Mouse (Mus musculus) forebrain, embryonic 12.5 days (tissue): ENCODE data around the gene Alyref. TPM values are rescaled to one million over a fixed set of nuclear protein-coding genes. Genes with fewer than 3 reads are reported as not detected.

ENCODE experiments used
- ATAC-seq: fragments of 200-750 bp; cut with Nextera tagmentation; 2 replicates; pipeline ENCODE4 v1.8.0; 2017; ENCODE audit warnings: moderate TSS enrichment; ENCODE audit not compliant: low FRiP score
- H3K27ac ChIP-seq: fragments of 300-500 bp; sonication (generic); 2 replicates; pipeline ENCODE4 v1.5.1; 2016; ENCODE audit warnings: mild to moderate bottlenecking
- H3K27me3 ChIP-seq: fragments of 300-500 bp; sonication (generic); 2 replicates; pipeline ENCODE4 v1.6.1; 2016; ENCODE audit warnings: mild to moderate bottlenecking
- H3K36me3 ChIP-seq: fragments of 300-500 bp; sonication (generic); replicated peaks from 2 replicates; pipeline ENCODE4 v1.6.1; 2016; ENCODE audit warnings: mild to moderate bottlenecking
- H3K4me1 ChIP-seq: fragments of 300-500 bp; sonication (generic); 2 replicates; pipeline ENCODE4 v1.6.1; 2016
- H3K4me2 ChIP-seq: fragments of 300-500 bp; sonication (generic); 2 replicates; pipeline ENCODE4 v1.6.1; 2016; ENCODE audit warnings: mild to moderate bottlenecking, moderate library complexity
- H3K4me3 ChIP-seq: fragments of 300-500 bp; sonication (generic); replicated peaks from 2 replicates; pipeline ENCODE4 v1.5.1; 2016; ENCODE audit warnings: mild to moderate bottlenecking
- H3K9ac ChIP-seq: fragments of 300-500 bp; sonication (generic); 2 replicates; pipeline ENCODE4 v1.6.1; 2016; ENCODE audit warnings: mild to moderate bottlenecking
- H3K9me3 ChIP-seq: fragments of 300-500 bp; sonication (generic); 2 replicates; pipeline ENCODE4 v1.6.1; 2016
- WGBS: fragments of 180-500 bp; shearing (Covaris S2); methylation state at CpG from one replicate; pipeline ENCODE4 v1.1.7; 2016; 5-methylcytosine and 5-hydroxymethylcytosine counted together
- polyA plus RNA-seq: library from polyadenylated mRNA; unstranded; fragments of >200 nt; fragmentation: Nextera tagmentation; extraction: Ambion mirVana; gene quantifications from 2 replicates; pipeline ENCODE4 v1.2.1, GENCODE M21; 2016

Gene Alyref
- polyA plus RNA-seq, 1 experiment from 2014 or later = 561 TPM

GRCm38 (mm10) chr11:120622805-120623204 lies 24.6 kb upstream of the Alyref start:
- 92% methylated on average over 6 of the region's 6 CpGs for WGBS
- 0 out of 2 replicates have a peak, but pooled peaks cover 2% of the 10 kb centered on the region for H3K9me3 ChIP-seq
- no peak for ATAC-seq
- H3K36me3 ChIP-seq = peaks cover 67% of the 10 kb centered on the region
- no peak overlapping the region for H3K4me2 ChIP-seq
- H3K27me3 ChIP-seq = no peaks in the 10 kb centered on the region
- H3K27ac ChIP-seq = no peak overlapping the region
- H3K9ac ChIP-seq = no peak overlapping the region
- peaks cover 24% of the 10 kb centered on the region for H3K4me1 ChIP-seq
- H3K4me3 ChIP-seq = no peak overlapping the region

- Histone ChIP-seq H3K36me3 (peaks cover 57% of the 10 kb centered on the region), H3K4me1 (peaks cover 30% of the 10 kb centered on the region), H3K27me3 (no peaks in the 10 kb centered on the region), H3K27ac (no peak overlapping the region), H3K4me3 (no peak overlapping the region), H3K4me2 (no peak overlapping the region), H3K9ac (no peak overlapping the region), H3K9me3 (0 out of 2 replicates have a peak, but pooled peaks cover 2% of the 10 kb centered on the region)
- no peak for ATAC-seq
- 93% methylated on average over 14 of the region's 14 CpGs for WGBS
Measured at GRCm38 (mm10) chr11:120620195-120620594, 22.0 kb upstream of the Alyref start.

GRCm38 (mm10) chr11:120618619-120619535 lies 20.7 kb upstream of the Alyref start:
- no peak overlapping the region for H3K4me3 ChIP-seq
- 94% methylated on average over 25 of the region's 25 CpGs for WGBS
- H3K27me3 ChIP-seq = no peaks in the 10 kb centered on the region
- no peak overlapping the region for H3K9ac ChIP-seq
- peak overlapping the region; percentile 75; the same call in 1 of the 2 replicates for H3K27ac ChIP-seq
- H3K9me3 ChIP-seq = 0 out of 2 replicates have a peak, but pooled peaks cover 2% of the 10 kb centered on the region
- ATAC-seq = peak; percentile 31
- no peak overlapping the region for H3K4me2 ChIP-seq
- H3K36me3 ChIP-seq = peaks cover 67% of the 10 kb centered on the region
- H3K4me1 ChIP-seq = peaks cover 23% of the 10 kb centered on the region

GRCm38 (mm10) chr11:120617519-120618112 lies 19.5 kb upstream of the Alyref start, which contains the start of gene Pcyt2:
Pcyt2 (minus strand) TSS chr11:120617936.
- ATAC-seq = peak; percentile 96
- Histone ChIP-seq H3K9ac (peak within 1 kb of the TSS; percentile 73), H3K4me1 (peaks cover 18% of the 10 kb centered on the region), H3K27me3 (no peaks in the 10 kb centered on the region), H3K36me3 (peaks cover 72% of the 10 kb centered on the region), H3K27ac (peak within 1 kb of the TSS; percentile 75), H3K9me3 (0 out of 2 replicates have a peak, but pooled peaks cover 2% of the 10 kb centered on the region), H3K4me3 (peak within 1 kb of the TSS; percentile 77), H3K4me2 (peak within 1 kb of the TSS; percentile 85)
- under 1% methylated on average over 55 of the region's 56 CpGs for WGBS

- peak overlapping the region; percentile 73 for H3K9ac ChIP-seq
- H3K4me2 ChIP-seq = peak overlapping the region; percentile 85
- peak overlapping the region; percentile 75; the same call in 1 of the 2 replicates for H3K27ac ChIP-seq
- H3K4me3 ChIP-seq = peak overlapping the region; percentile 77
- H3K36me3 ChIP-seq = peaks cover 72% of the 10 kb centered on the region
- H3K27me3 ChIP-seq = no peaks in the 10 kb centered on the region
- 0 out of 2 replicates have a peak, but pooled peaks cover 2% of the 10 kb centered on the region for H3K9me3 ChIP-seq
- peaks cover 18% of the 10 kb centered on the region for H3K4me1 ChIP-seq
- no peak for ATAC-seq
- 60% methylated on average over 4 of the region's 4 CpGs for WGBS
Measured at GRCm38 (mm10) chr11:120616617-120617294, 18.6 kb upstream of the Alyref start.

GRCm38 (mm10) chr11:120615606-120616203 lies 17.5 kb upstream of the Alyref start:
- no peak for ATAC-seq
- 0 out of 2 replicates have a peak, but pooled peaks cover 2% of the 10 kb centered on the region for H3K9me3 ChIP-seq
- no peak overlapping the region for H3K27ac ChIP-seq
- no peak overlapping the region for H3K9ac ChIP-seq
- 92% methylated on average over 11 of the region's 11 CpGs for WGBS
- no peak overlapping the region for H3K4me2 ChIP-seq
- peaks cover 72% of the 10 kb centered on the region for H3K36me3 ChIP-seq
- no peaks in the 10 kb centered on the region for H3K27me3 ChIP-seq
- no peak overlapping the region for H3K4me3 ChIP-seq
- peaks cover 18% of the 10 kb centered on the region for H3K4me1 ChIP-seq

GRCm38 (mm10) chr11:120615167-120615566 lies 17.0 kb upstream of the Alyref start:
- no peaks in the 10 kb centered on the region for H3K27me3 ChIP-seq
- no peak overlapping the region for H3K4me2 ChIP-seq
- 0 out of 2 replicates have a peak, but pooled peaks cover 2% of the 10 kb centered on the region for H3K9me3 ChIP-seq
- H3K9ac ChIP-seq = no peak overlapping the region
- H3K36me3 ChIP-seq = peaks cover 72% of the 10 kb centered on the region
- 94% methylated on average over 6 of the region's 6 CpGs for whole genome bisulfite sequencing
- peaks cover 18% of the 10 kb centered on the region for H3K4me1 ChIP-seq
- H3K27ac ChIP-seq = no peak overlapping the region
- ATAC-seq = no peak
- H3K4me3 ChIP-seq = no peak overlapping the region

- whole genome bisulfite sequencing = 87% methylated on average over 8 of the region's 8 CpGs
- no peak overlapping the region for H3K4me2 ChIP-seq
- no peak for ATAC-seq
- H3K4me3 ChIP-seq = no peak overlapping the region
- H3K4me1 ChIP-seq = peaks cover 18% of the 10 kb centered on the region
- peaks cover 9% of the 10 kb centered on the region for H3K27me3 ChIP-seq
- H3K9ac ChIP-seq = no peak overlapping the region
- 0 out of 2 replicates have a peak, but pooled peaks cover 2% of the 10 kb centered on the region for H3K9me3 ChIP-seq
- no peak overlapping the region for H3K27ac ChIP-seq
- peaks cover 71% of the 10 kb centered on the region for H3K36me3 ChIP-seq
Measured at GRCm38 (mm10) chr11:120613976-120614375, 15.8 kb upstream of the Alyref start.

GRCm38 (mm10) chr11:120613481-120613972 lies 15.4 kb upstream of the Alyref start:
- H3K27ac ChIP-seq = no peak overlapping the region
- 86% methylated on average over 10 of the region's 10 CpGs for WGBS
- H3K9me3 ChIP-seq = 0 out of 2 replicates have a peak, but pooled peaks cover 2% of the 10 kb centered on the region
- no peak for ATAC-seq
- H3K9ac ChIP-seq = no peak overlapping the region; the same call in 1 of the 2 replicates
- no peak overlapping the region for H3K4me3 ChIP-seq
- peaks cover 22% of the 10 kb centered on the region for H3K4me1 ChIP-seq
- peaks cover 13% of the 10 kb centered on the region for H3K27me3 ChIP-seq
- no peak overlapping the region for H3K4me2 ChIP-seq
- H3K36me3 ChIP-seq = peaks cover 67% of the 10 kb centered on the region

- WGBS = 43% methylated on average over 6 of the region's 6 CpGs
- Histone ChIP-seq H3K36me3 (peaks cover 62% of the 10 kb centered on the region), H3K4me2 (no peak overlapping the region), H3K9ac (no peak overlapping the region), H3K4me1 (peaks cover 21% of the 10 kb centered on the region), H3K27ac (no peak overlapping the region), H3K4me3 (no peak overlapping the region), H3K9me3 (no peaks in the 10 kb centered on the region), H3K27me3 (peaks cover 18% of the 10 kb centered on the region)
- ATAC-seq = peak; percentile 6; the same call in 1 of the 2 replicates
Measured at GRCm38 (mm10) chr11:120612763-120613162, 14.6 kb upstream of the Alyref start.

GRCm38 (mm10) chr11:120610477-120611046 lies 12.4 kb upstream of the Alyref start:
- H3K4me1 ChIP-seq = peaks cover 9% of the 10 kb centered on the region
- WGBS = 81% methylated on average over 9 of the region's 9 CpGs
- no peak overlapping the region for H3K4me2 ChIP-seq
- no peak overlapping the region for H3K9ac ChIP-seq
- H3K4me3 ChIP-seq = no peak overlapping the region
- no peaks in the 10 kb centered on the region for H3K9me3 ChIP-seq
- peaks cover 75% of the 10 kb centered on the region for H3K36me3 ChIP-seq
- H3K27me3 ChIP-seq = peaks cover 23% of the 10 kb centered on the region
- H3K27ac ChIP-seq = no peak overlapping the region
- no peak for ATAC-seq
